Mouse (Mus musculus): ENCODE measurements around the gene Actn3. TPM values are rescaled to one million over a fixed set of nuclear protein-coding genes. Genes with fewer than 3 reads are reported as not detected.
"Not testable (repeated sequence)": the region's sequence is repeated elsewhere in the genome, so short reads cannot be mapped to it uniquely, and the experiment has no call there.

Actn3 gene
- total RNA-seq, 2 experiments from 2014 or later = 8,494 to 8,724 TPM

- DNase-seq; intact Hi-C loops (cut with DNase I): not testable (repeated sequence)
Observed at GRCm38 (mm10) chr19:4874613-4875012, 3.1 kb downstream of the Actn3 start.

- intact Hi-C loops (cut with DNase I) = no loop called here
- no peak for DNase-seq
Observed at GRCm38 (mm10) chr19:4865147-4865546, 12.6 kb downstream of the Actn3 start.

GRCm38 (mm10) chr19:4863048-4863447 lies 14.7 kb downstream of the Actn3 start:
- no peak for DNase-seq
- intact Hi-C loops (cut with DNase I) = no loop called here

GRCm38 (mm10) chr19:4859081-4859480 lies 18.6 kb downstream of the Actn3 start:
- intact Hi-C loops (cut with DNase I) = no loop called here
- no peak for DNase-seq

DNA sequence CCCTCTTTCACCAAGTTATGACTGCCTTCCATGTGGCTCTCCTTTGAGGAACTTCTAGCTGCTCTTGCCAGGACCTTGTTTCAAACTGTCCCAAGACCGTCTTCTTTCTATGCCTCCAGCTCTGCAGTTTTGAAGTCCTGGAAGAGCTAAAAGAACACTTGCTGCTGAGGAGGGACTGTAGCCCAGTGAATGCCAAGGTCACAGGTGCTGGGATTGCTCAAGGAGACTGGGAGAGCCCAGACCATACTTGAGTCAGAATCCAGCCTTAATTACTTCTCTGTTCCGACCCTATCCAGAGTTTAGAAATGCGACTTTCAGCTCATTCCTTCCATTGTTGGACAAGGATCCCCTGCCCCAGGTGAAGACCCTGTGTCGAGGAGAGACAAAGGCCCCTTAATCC lies 21.8 kb downstream of the Actn3 start:
- DNase-seq = no peak
- intact Hi-C loops (cut with DNase I) = no loop called here

DNA sequence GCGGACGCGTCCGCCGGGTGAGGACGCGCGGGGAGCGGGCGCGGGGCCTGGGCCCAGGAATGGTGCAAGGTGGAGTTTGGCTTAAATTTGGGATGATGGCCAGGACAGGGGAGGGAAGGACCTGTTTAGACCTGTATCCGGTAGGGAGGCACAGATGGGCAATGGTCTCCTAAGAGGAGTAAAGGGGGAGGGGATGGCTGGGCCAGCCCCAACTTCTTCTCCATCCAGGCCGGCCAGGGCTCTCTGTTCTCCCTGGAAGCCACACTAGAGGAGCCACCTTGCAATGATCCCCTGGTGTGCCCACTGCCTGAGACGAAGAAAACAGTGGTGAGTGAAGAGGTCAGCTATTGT lies 22.3 kb downstream of the Actn3 start:
- DNase-seq = no peak
- intact Hi-C loops (cut with DNase I) = no loop called here

GRCm38 (mm10) chr19:4854552-4855469 lies 22.9 kb downstream of the Actn3 start, which contains the start of gene Ctsf:
Gene Ctsf (plus strand): TSS chr19:4855130.
- intact Hi-C loops (cut with DNase I) = no loop called here
- DNase-seq = peak; percentile 86 to 91

GRCm38 (mm10) chr19:4850281-4850680 lies 27.4 kb downstream of the Actn3 start:
- intact Hi-C loops (cut with DNase I) = no loop called here

GRCm38 (mm10) chr19:4849800-4850199 lies 27.9 kb downstream of the Actn3 start:
- DNase-seq = no peak
- intact Hi-C loops (cut with DNase I) = loop anchor here (10.0 kb wide), 1 partner anchor 355 kb away; the partner anchor contains the start of gene 2010003K11Rik

More at GRCm38 (mm10) chr19:4850281-4850680, 27.4 kb downstream of the Actn3 start:
- DNase-seq = no peak

DNA sequence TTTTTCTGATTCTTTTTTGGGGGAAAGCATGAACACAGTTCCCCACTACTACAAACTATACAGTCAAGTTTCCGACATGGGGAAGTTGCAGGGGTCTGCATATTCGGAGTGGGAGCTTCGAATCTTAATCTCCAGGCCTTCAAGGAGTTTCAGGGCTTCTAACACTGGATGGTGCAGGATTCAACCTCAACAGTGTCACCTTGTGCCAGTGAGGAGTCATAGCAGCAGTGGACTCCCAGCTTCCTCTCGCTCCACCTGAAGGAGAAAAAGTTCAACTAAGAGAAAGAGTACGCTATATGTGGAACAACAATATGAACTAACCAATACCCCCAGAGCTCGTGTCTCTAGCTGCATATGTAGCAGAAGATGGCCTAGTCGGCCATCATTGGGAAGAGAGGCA lies 30.2 kb downstream of the Actn3 start:
- DNase-seq = no peak
- intact Hi-C loops (cut with DNase I) = loop anchor here (1.0 to 10.0 kb wide), 2 partner anchors 92 to 353 kb away; partner anchors contain the start of gene 2010003K11Rik

GRCm38 (mm10) chr19:4845846-4846245 lies 31.9 kb downstream of the Actn3 start:
- intact Hi-C loops (cut with DNase I) = loop anchor here (10.0 kb wide), 1 partner anchor 351 kb away; the partner anchor contains the start of gene 2010003K11Rik
- DNase-seq = no peak

DNA sequence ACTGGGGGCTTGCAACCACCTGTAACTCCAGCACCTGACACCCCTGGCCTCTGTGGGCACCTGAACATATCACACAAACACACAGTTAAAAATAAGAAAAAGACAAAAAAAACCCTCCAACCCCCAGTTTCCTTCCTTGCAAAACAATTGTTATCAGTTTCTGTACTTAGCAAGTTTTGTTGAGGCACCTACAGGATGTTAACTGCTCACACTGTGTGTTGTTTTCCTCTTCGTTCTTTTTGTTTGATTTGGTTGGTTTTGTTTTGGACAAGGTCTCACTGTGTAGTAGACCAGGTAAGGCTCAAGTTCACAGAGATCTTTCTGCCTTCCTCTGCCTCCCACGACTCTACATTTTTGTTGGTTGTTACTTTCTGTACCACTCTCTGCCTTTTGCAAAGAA lies 35.1 kb downstream of the Actn3 start:
- intact Hi-C loops (cut with DNase I) = loop anchor here (5.0 to 10.0 kb wide), 2 partner anchors 210 to 348 kb away; partner anchors contain the start of gene 2010003K11Rik
- DNase-seq = no peak

DNA sequence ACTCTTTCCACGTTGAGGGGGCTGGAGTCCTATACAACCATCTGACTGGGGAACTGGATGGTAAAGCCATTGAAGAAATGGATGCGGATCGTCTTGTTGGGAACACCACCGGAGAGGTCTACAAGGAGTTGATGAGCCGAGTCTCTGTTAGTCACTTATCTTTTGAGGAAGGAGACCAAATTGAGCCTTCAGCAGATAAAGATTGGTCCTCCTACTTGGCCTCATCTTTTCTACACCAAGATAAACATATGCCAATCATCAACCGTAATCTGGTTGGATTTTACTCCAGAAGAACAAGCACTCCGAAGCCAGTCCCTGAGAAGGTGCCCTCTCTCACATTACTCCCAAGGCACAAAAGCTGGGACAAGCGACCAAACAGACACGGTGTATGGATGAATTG lies 36.9 kb downstream of the Actn3 start:
- DNase-seq = no peak
- intact Hi-C loops (cut with DNase I) = loop anchor here (5.0 to 10.0 kb wide), 2 partner anchors 209 to 346 kb away; partner anchors contain the start of gene 2010003K11Rik

GRCm38 (mm10) chr19:4839149-4839548 lies 38.6 kb downstream of the Actn3 start, which contains the start of the genes Ccs and Ccdc87:
Gene Ccs (minus strand): TSS chr19:4839332.
Gene Ccdc87 (plus strand): TSS chr19:4839366.
- intact Hi-C loops (cut with DNase I) = no loop called here
- peak; percentile 96 for DNase-seq

DNA sequence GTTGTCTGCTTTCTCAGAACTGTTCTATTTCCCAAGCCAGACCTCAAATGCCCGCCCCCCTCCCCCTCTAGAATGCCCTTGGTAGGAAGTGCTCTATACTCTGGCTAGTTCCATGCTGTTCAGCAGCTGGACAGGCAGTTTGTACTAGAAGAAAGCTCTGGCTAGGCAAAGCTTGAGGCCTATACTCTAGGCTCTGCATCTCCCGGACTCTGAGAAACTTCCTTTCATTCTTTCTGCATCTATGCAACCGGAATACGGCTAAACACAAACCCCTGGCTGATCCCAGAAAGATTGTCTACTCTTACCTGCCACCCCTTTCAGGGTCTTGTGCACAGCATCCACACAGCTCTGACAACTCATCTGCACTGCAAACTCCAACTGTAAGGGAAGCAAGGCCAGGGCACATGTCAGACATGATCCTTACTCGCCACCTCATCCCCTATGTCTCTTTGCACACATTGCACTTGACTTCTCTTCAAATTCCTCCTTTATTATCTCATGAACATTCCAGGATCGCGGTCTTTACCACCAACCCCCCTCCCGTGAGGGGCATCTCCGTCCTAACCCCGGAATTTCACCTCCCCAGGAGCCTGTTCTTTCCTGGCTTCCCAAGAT lies 39.1 kb downstream of the Actn3 start:
- intact Hi-C loops (cut with DNase I) = no loop called here
- no peak for DNase-seq

DNA sequence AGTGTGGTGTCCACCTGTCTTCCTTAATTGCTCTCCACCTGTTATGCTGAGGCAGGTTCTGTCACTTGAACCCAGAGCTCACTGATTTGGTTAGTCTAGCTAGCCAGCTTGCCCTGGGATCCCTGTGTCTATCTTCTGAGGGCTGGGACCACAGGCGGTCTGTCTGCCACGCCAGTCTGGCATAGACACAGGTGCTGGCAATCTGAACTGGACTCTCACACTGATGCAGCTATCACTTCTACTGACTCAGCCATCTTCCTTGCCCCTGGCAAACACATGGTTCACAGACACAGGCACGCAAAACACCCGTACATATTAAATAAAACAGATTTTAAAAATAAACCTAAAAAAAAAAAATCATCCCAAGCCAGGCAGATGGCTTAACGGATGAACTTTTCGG lies 40.7 kb downstream of the Actn3 start:
- intact Hi-C loops (cut with DNase I) = no loop called here

DNA sequence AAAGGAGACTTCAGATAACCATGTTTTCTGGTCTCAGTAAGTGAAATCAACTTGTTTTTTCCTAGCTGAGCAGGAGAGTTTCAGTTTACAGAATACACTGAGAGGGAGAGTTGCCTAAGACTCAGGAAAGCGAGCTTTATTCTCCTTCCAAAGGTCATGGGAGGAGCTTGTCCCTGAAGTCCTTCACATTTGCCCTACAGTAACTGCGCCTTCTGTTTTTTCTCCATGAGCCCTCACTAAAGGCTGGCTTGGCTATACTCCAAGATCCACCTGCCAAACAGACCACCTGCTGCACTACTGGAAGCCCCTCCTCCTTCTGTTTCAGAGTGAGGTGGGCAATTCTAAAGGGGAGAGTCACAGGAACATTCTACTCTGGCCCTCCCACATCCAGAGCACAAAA lies 41.6 kb downstream of the Actn3 start:
- intact Hi-C loops (cut with DNase I) = no loop called here
- no peak for DNase-seq

More for the DNA sequence above, 40.7 kb downstream of the Actn3 start:
- DNase-seq = no peak

- no peak for DNase-seq
- intact Hi-C loops (cut with DNase I) = no loop called here
Observed at GRCm38 (mm10) chr19:4833977-4834376, 43.7 kb downstream of the Actn3 start.

DNA sequence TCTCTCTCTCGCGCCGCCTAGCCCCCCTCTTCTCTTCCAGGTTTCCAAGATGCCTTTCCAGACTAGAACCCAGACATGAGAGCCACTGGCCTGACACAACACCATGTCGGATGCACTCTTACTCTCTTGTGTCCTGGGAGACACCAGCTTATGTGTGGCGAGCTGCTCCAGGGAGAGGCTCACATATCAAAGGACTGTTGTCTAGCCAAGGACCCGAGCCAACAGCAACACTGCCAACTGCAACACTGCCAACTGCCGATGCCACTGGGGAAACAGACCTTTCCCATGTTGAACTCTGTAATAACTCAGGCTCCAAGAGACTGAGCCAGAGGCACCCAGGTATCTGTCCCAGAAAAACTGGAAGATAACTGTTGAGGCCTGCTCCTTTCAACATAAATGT lies 48.6 kb downstream of the Actn3 start:
- DNase-seq = peak; percentile 70 to 78
- intact Hi-C loops (cut with DNase I) = no loop called here

DNA sequence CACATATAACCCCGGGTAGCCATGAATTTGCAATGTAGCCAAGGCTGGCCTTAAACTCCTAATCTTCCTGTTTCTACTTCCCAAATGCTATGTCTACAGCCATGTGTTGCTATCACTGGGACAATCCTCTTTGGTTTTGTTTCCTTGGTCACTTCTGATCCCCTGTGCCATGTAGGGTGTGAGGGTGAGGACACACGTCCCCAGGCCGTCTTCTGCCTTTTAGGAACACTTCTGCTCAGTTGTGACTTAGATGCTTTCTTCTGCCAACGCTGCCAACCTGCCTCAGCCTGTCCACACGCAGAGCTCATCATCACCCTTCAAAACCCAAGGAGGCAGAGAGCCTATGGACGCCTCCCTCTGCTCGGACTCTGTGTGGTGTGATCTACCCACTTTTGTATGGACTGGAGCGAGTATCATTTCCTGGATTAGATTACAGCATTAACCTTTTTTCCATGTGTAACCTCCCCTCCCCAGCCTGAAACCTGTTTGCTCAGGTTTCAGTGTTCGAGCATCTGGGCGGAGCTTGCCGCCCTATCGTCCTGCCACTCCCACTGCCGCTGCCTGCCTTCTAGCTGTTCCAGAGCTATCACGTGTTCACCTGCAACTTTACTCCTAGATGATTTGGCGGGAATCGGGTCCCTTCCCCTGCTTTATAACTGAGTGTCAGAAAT lies 49.1 kb downstream of the Actn3 start:
- intact Hi-C loops (cut with DNase I) = no loop called here
- no peak for DNase-seq
